In the genomic region with DNA sequence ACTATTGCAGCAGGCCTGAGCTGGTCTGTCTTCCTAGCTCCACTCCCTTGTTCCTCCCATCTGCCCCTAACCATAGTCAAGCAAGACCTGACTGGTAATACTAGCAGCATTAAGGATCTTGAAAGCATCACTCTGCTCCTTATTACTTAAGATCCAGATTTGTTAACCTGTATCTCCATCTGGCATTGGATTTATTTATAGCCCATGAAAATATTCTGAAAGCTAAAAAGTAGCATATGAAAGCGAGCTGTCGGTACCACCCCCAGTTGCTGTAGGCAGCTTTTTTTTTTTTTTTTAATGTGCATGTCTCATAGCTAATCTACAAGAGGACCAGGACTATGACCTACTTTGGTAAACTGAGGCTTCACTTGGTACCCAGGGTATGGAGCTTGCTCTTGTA, we compare ENCODE assay signal across 23 mouse cellular contexts.
"Had no signal": no experiment of that assay in that cellular context is flagged by ENCODE, and none has a peak within 500 bp of the region (broad histone marks: within the 10 kb centered on the region; RNA-seq: fewer than 3 reads in every experiment).

No protein-coding gene starts in this region.

- DNase-seq: gastrocnemius, adult 2 months; gastrocnemius, postnatal 10 days; gastrocnemius, postnatal 25 days; heart, adult 18-20 months; heart, postnatal 10 days; heart, postnatal 4 days; kidney, adult 18-20 months; kidney, adult 8-10 months; kidney, postnatal 10 days; kidney, postnatal 25 days; kidney, postnatal 4 days; layer of hippocampus, adult 9-11 months; liver; liver, embryonic 13.5 days had no signal

- H3K4me1 ChIP-seq: heart, embryonic 12.5 days; hindbrain, embryonic 10.5 days; hindbrain, embryonic 12.5 days; intestine, embryonic 15.5 days; liver, embryonic 13.5 days; liver, embryonic 15.5 days had no signal

- H3K27ac ChIP-seq: gastrocnemius, adult 2 months; heart, embryonic 10.5 days; hindbrain, embryonic 10.5 days; hindbrain, embryonic 12.5 days; hindbrain, embryonic 14.5 days; intestine, embryonic 15.5 days; limb, embryonic 10.5 days; limb, embryonic 12.5 days; liver, embryonic 13.5 days; liver, embryonic 15.5 days had no signal

- H3K4me3 ChIP-seq: gastrocnemius, adult 2 months; heart, embryonic 10.5 days; heart, embryonic 12.5 days; hindbrain, embryonic 10.5 days; hindbrain, embryonic 12.5 days; intestine, embryonic 15.5 days; limb, embryonic 10.5 days; limb, embryonic 12.5 days; liver, embryonic 13.5 days; liver, embryonic 15.5 days had no signal
